Mouse (Mus musculus): ENCODE measurements at regions not wholly inside any gene's neighbourhood (a gene's known extent, or its start where the extent isn't known, plus 50 kb on each side); places are given as distances from the start of the nearest gene placed in this dataset.

DNA sequence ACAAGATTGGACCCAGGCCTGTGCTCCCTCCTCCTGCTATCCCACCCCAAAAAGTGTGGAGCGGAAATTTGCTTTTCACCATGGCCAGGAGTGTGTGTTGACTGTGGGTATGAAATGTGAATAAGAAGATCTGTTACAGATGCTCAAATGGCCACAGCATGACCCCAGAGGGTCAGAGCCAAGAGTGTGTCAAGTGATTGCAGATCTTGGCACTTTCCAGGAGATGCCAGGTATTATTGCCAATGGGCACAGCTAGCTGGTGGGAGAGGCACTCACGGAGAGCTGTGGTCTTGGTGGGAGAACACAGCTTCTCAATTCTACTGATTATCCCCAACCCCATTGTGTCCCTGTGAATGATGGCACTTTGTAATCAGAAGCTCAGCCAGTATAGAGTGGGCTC, 62.7 kb downstream of the Smim20 start:
- no peak for TF ChIP-seq CTCF (conservative IDR thresholded peaks at IDR 0.05)
- Histone ChIP-seq H3K4me3 (no peak overlapping the region), H3K27ac (no peak overlapping the region)
- no peak for DNase-seq (ENCODE audit: low spot score in 2 of 2)

DNA sequence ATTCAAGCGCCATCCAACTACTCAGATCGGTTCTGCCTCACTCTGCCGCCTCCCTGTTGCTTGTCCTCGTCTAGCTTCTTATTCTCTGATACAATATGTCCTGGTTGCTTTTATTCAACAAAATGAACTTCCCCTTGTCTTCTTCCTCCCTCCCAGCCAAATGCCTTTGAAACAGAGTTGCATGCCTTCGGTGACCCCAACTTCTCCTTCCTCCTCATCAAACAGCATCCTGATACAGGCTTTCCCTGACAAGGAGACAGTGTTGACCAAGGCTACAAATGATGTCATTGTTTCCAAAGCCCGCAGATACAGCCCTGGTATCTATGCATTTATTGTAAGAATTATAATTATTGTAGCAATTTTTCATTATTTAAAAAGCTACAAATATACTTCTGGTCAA, 69.8 kb downstream of the Smim20 start:
- no peak overlapping the region for H3K27ac ChIP-seq
- no peak overlapping the region for H3K4me3 ChIP-seq
- no peak for TF ChIP-seq CTCF (conservative IDR thresholded peaks at IDR 0.05)
- no peak for DNase-seq (ENCODE audit: low spot score in 2 of 2)

DNA sequence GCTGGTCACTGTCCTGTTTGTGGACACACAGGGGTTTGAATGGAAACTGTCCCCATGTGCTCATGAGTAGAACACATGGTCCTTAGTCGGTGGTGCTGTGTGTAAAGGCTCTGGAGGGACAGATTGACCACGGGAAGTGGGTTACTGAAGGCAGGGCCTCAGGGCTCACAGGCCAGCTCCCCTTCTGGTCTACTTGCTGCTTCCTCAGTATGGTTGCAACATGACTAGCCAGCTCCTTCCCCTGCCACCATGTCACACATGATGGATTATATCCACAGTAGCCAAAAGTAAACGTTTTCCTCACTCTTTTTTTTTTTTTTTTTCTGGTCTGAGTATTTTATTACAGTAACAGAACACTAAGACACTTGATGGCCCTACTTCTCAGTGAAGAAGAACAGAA, 70.9 kb downstream of the Smim20 start:
- no peak for DNase-seq (ENCODE audit: low spot score in 2 of 2)
- H3K4me3 ChIP-seq = no peak overlapping the region
- no peak overlapping the region for H3K27ac ChIP-seq
- TF ChIP-seq CTCF (conservative IDR thresholded peaks at IDR 0.05) = no peak

DNA sequence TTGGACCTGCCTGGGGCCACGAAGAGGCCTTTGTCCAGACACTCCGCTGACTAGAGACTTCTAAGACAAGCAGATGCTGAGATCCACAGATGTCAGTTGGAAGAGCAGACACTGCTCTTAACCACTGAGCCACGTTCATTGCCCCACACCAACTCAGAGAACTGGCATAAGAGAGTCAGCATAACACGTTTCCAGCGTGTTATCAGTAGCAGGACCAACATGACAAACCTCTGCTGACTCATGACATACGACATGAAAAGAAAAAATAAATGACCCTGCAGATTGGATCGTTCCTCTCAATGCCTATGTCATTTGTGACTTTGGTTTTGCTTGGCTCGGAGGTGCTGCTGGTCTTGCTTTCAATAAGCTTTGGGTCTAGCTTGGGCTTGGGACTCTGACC, 78.3 kb downstream of the Smim20 start:
- Histone ChIP-seq H3K4me3 (no peak overlapping the region), H3K27ac (no peak overlapping the region)
- no peak for DNase-seq (ENCODE audit: low spot score in 2 of 2)
- no peak for TF ChIP-seq CTCF (conservative IDR thresholded peaks at IDR 0.05)

GRCm38 (mm10) chr5:53346028-53346427, 79.1 kb downstream of the Smim20 start:
- H3K4me3 ChIP-seq = no peak overlapping the region
- no peak for DNase-seq (ENCODE audit: low spot score in 2 of 2)
- no peak overlapping the region for H3K27ac ChIP-seq
- no peak for TF ChIP-seq CTCF (conservative IDR thresholded peaks at IDR 0.05)

DNA sequence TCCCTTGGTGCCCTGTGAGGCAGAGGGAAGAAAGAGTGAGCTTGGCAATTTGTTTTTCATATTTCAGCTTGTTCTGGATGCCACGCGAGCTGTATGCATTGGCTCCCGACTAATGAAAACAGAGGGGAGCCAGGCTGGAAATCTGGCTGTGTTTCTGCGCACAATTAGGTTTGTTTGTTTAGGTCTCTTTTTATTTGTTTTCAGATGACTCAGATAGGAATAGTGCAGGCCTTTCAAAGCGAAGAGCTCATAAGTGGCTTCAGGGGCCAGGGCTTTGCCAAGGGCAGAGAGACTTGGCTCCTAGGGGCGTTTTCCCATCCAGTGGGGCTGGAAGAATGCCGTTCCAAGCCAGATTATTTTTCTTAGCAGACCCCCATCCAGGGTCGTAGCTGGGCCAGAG, 79.9 kb downstream of the Smim20 start:
- TF ChIP-seq CTCF (conservative IDR thresholded peaks at IDR 0.05) = no peak
- no peak overlapping the region for H3K27ac ChIP-seq
- no peak overlapping the region for H3K4me3 ChIP-seq
- no peak for DNase-seq (ENCODE audit: low spot score in 2 of 2)

- Histone ChIP-seq H3K4me3 (no peak overlapping the region), H3K27ac (no peak overlapping the region)
- DNase-seq (ENCODE audit: low spot score in 2 of 2) = no peak
- no peak for TF ChIP-seq CTCF (conservative IDR thresholded peaks at IDR 0.05)
These were observed 86.0 kb downstream of the Smim20 start for GRCm38 (mm10) chr5:53352852-53353251.

DNA sequence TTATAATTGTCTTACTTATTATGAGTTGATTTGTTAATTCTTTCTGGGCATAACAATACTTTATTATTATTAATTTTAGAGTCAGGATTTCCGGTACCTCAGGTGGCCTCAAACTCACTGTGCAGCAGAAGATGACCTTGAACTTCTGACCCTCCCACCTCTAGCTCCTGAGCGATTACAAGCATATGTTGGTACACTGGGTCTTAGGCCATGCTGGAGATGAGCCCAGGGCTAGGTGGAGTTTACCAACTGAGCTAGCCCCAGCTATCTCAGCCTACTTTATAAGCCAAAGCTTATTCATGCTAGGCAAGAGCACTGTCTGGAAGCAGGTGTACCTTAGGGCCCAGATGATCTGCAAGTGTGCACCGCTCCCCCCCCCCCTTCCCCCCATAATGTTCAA, 87.4 kb downstream of the Smim20 start:
- no peak overlapping the region for H3K27ac ChIP-seq
- DNase-seq (ENCODE audit: low spot score in 2 of 2) = no peak
- no peak for TF ChIP-seq CTCF (conservative IDR thresholded peaks at IDR 0.05)
- no peak overlapping the region for H3K4me3 ChIP-seq

DNA sequence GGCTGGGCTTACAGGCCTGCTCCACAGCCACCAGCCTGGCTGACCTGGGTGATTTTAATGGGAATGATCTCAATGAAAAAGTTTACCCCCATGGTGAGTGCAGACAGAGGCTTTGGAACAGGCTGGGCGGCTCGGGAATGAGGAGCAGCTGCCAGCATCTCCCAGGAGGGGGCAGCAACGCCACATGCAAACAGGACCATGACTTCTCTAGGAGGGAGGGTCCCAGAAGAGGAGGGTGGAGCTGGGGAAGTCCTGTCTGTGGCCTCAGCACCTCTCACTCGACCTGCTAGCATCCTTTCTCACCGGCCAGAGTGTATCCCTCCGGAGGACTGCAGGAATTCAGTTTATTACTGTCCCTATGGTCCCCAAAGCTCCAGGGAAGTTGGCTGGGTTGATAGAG, 88.2 kb downstream of the Smim20 start:
- DNase-seq (ENCODE audit: low spot score in 2 of 2) = peak; percentile 72 to 88
- 0 out of 2 replicates have a peak overlapping the region, but pooled peaks have one; percentile 28 for H3K4me3 ChIP-seq
- peak; percentile 98 for TF ChIP-seq CTCF (conservative IDR thresholded peaks at IDR 0.05)
- no peak overlapping the region for H3K27ac ChIP-seq

DNA sequence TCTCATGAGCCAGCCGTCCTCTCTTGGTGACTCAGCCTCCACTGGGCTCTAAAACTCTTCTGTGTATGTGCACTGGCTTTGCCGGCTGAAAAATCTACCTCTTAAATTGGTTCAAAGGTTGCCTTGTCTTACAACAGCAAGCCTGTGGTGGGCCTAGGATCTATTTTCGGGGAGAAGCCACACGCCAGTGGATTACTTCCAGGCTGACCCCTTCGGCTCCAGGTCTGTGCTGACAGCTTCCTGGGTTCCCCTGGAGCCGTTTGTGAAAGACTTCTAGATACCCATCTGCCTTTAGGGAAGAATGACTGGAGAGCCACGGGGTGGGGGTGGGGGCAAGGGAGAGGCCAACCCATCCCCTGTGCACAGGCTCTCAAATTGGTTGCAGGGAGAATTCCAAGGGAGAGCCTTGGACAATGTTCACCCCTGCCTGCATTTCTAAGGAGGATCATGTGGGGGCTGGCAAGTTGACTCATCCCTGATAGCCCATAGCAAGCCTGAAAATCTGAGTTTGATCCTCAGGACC, 90.3 kb downstream of the Smim20 start:
- DNase-seq (ENCODE audit: low spot score in 2 of 2) = no peak
- Histone ChIP-seq H3K27ac (no peak overlapping the region), H3K4me3 (no peak overlapping the region)
- TF ChIP-seq CTCF (conservative IDR thresholded peaks at IDR 0.05) = no peak

GRCm38 (mm10) chr5:53358181-53358580, 91.3 kb downstream of the Smim20 start:
- no peak for DNase-seq (ENCODE audit: low spot score in 2 of 2)
- no peak for TF ChIP-seq CTCF (conservative IDR thresholded peaks at IDR 0.05)
- H3K27ac ChIP-seq = no peak overlapping the region
- no peak overlapping the region for H3K4me3 ChIP-seq

GRCm38 (mm10) chr5:53359887-53360286, 93.0 kb downstream of the Smim20 start:
- no peak for TF ChIP-seq CTCF (conservative IDR thresholded peaks at IDR 0.05)
- no peak for DNase-seq (ENCODE audit: low spot score in 2 of 2)
- Histone ChIP-seq H3K27ac (no peak overlapping the region), H3K4me3 (no peak overlapping the region)

DNA sequence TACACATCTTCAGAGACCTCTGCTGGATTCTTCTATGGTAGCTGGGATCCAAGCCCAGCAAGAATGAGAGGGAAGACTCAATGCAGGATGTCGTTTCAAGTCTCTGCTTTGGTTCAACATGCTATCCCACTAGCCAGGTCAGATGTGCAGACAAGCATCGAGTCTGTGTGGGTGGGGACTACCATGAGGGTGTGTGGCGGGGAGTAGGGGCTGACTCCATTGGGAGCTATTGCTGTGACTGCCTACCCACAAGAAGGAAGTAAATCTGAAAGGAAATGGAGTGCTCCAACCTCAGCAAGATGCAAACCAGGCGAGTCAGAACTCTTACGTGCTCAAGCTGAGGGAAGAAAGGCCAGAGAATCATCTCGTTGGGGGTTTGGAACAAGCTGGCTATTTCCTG, 94.4 kb downstream of the Smim20 start:
- no peak for TF ChIP-seq CTCF (conservative IDR thresholded peaks at IDR 0.05)
- DNase-seq (ENCODE audit: low spot score in 2 of 2) = no peak
- Histone ChIP-seq H3K4me3 (no peak overlapping the region), H3K27ac (no peak overlapping the region)

GRCm38 (mm10) chr5:53363898-53364297, 97.0 kb downstream of the Smim20 start:
- Histone ChIP-seq H3K4me3 (no peak overlapping the region), H3K27ac (peak overlapping the region; percentile 55)
- TF ChIP-seq CTCF (conservative IDR thresholded peaks at IDR 0.05) = no peak
- peak in 1 of 2 experiments; percentile 21 for DNase-seq (ENCODE audit: low spot score in 2 of 2)
